Mouse (Mus musculus): Measurements from ENCODE around the gene Npas4. TPM values are rescaled to one million over a fixed set of nuclear protein-coding genes. Genes with fewer than 3 reads are reported as not detected.
A peak's percentile ranks its signal among the peaks of the same experiment; 100 is the strongest.

Gene Npas4
- polyA plus RNA-seq, 1 experiment from 2014 or later = not detected

- no peak for ATAC-seq (replicated peaks; ENCODE audit: low FRiP score, low read depth)
- Histone ChIP-seq H3K9ac (ENCODE audit: low read depth, low read length) (no peak overlapping the region), H3K27ac (no peak overlapping the region), H3K4me3 (replicated peaks; ENCODE audit: low read depth, low read length) (no peak overlapping the region), H3K9me3 (replicated peaks; ENCODE audit: low read length) (no peaks in the 10 kb centered on the region), H3K27me3 (ENCODE audit: insufficient read depth, low read length) (no peaks in the 10 kb centered on the region), H3K4me2 (ENCODE audit: low read length) (no peak overlapping the region), H3K4me1 (replicated peaks; ENCODE audit: insufficient read depth, low read length) (no peaks in the 10 kb centered on the region), H3K36me3 (ENCODE audit: insufficient read depth, low read length) (no peaks in the 10 kb centered on the region)
- 63% methylated on average over 6 of the region's 6 CpGs for WGBS
- DNase-seq (ENCODE audit: low spot score) = no peak
- no peak for TF ChIP-seq CTCF (IDR thresholded peaks at IDR 0.05; ENCODE audit: low read depth)
These were observed 9.5 kb upstream of the Npas4 start for GRCm38 (mm10) chr19:4999445-5000140.

- WGBS = 63% methylated on average over 5 of the region's 5 CpGs
These were observed 3.9 kb upstream of the Npas4 start for GRCm38 (mm10) chr19:4994043-4994442.

GRCm38 (mm10) chr19:4992904-4993303 is 2.8 kb upstream of the Npas4 start:
- 2% methylated on average over 9 of the region's 9 CpGs for WGBS
- no peak for TF ChIP-seq CTCF (IDR thresholded peaks at IDR 0.05; ENCODE audit: low read depth)
- Histone ChIP-seq H3K4me3 (replicated peaks; ENCODE audit: low read depth, low read length) (no peak overlapping the region), H3K4me1 (replicated peaks; ENCODE audit: insufficient read depth, low read length) (no peaks in the 10 kb centered on the region), H3K27me3 (ENCODE audit: insufficient read depth, low read length) (peaks cover 20% of the 10 kb centered on the region), H3K27ac (no peak overlapping the region), H3K9ac (ENCODE audit: low read depth, low read length) (no peak overlapping the region), H3K9me3 (replicated peaks; ENCODE audit: low read length) (no peaks in the 10 kb centered on the region), H3K4me2 (ENCODE audit: low read length) (no peak overlapping the region), H3K36me3 (ENCODE audit: insufficient read depth, low read length) (no peaks in the 10 kb centered on the region)
- ATAC-seq (replicated peaks; ENCODE audit: low FRiP score, low read depth) (no peak), DNase-seq (ENCODE audit: low spot score) (peak; percentile 31)

More at GRCm38 (mm10) chr19:4994043-4994442, 3.9 kb upstream of the Npas4 start:
- Histone ChIP-seq H3K4me2 (ENCODE audit: low read length) (no peak overlapping the region), H3K9ac (ENCODE audit: low read depth, low read length) (no peak overlapping the region), H3K4me1 (replicated peaks; ENCODE audit: insufficient read depth, low read length) (no peaks in the 10 kb centered on the region), H3K27ac (no peak overlapping the region), H3K36me3 (ENCODE audit: insufficient read depth, low read length) (no peaks in the 10 kb centered on the region), H3K9me3 (replicated peaks; ENCODE audit: low read length) (no peaks in the 10 kb centered on the region), H3K4me3 (replicated peaks; ENCODE audit: low read depth, low read length) (no peak overlapping the region), H3K27me3 (ENCODE audit: insufficient read depth, low read length) (peaks cover 20% of the 10 kb centered on the region)
- ATAC-seq (replicated peaks; ENCODE audit: low FRiP score, low read depth) (no peak), DNase-seq (ENCODE audit: low spot score) (no peak)
- TF ChIP-seq CTCF (IDR thresholded peaks at IDR 0.05; ENCODE audit: low read depth) = no peak

GRCm38 (mm10) chr19:4992371-4992770 is 2.3 kb upstream of the Npas4 start:
- Histone ChIP-seq H3K4me2 (ENCODE audit: low read length) (no peak overlapping the region), H3K27me3 (ENCODE audit: insufficient read depth, low read length) (peaks cover 20% of the 10 kb centered on the region), H3K9me3 (replicated peaks; ENCODE audit: low read length) (no peaks in the 10 kb centered on the region), H3K4me3 (replicated peaks; ENCODE audit: low read depth, low read length) (no peak overlapping the region), H3K27ac (no peak overlapping the region), H3K4me1 (replicated peaks; ENCODE audit: insufficient read depth, low read length) (no peaks in the 10 kb centered on the region), H3K9ac (ENCODE audit: low read depth, low read length) (no peak overlapping the region), H3K36me3 (ENCODE audit: insufficient read depth, low read length) (no peaks in the 10 kb centered on the region)
- DNase-seq (ENCODE audit: low spot score) (peak; percentile 12), ATAC-seq (replicated peaks; ENCODE audit: low FRiP score, low read depth) (no peak)
- TF ChIP-seq CTCF (IDR thresholded peaks at IDR 0.05; ENCODE audit: low read depth) = no peak
- 16% methylated on average over 8 of the region's 8 CpGs for WGBS

GRCm38 (mm10) chr19:4990716-4991115 is 600 bp upstream of the Npas4 start:
- Histone ChIP-seq H3K4me3 (replicated peaks; ENCODE audit: low read depth, low read length) (no peak overlapping the region), H3K9me3 (replicated peaks; ENCODE audit: low read length) (no peaks in the 10 kb centered on the region), H3K4me1 (replicated peaks; ENCODE audit: insufficient read depth, low read length) (no peaks in the 10 kb centered on the region), H3K27ac (no peak overlapping the region), H3K4me2 (ENCODE audit: low read length) (no peak overlapping the region), H3K27me3 (ENCODE audit: insufficient read depth, low read length) (peaks cover 20% of the 10 kb centered on the region), H3K36me3 (ENCODE audit: insufficient read depth, low read length) (no peaks in the 10 kb centered on the region), H3K9ac (ENCODE audit: low read depth, low read length) (no peak overlapping the region)
- DNase-seq (ENCODE audit: low spot score) (no peak), ATAC-seq (replicated peaks; ENCODE audit: low FRiP score, low read depth) (no peak)
- WGBS = 3% methylated on average over 16 of the region's 22 CpGs
- TF ChIP-seq CTCF (IDR thresholded peaks at IDR 0.05; ENCODE audit: low read depth) = no peak

GRCm38 (mm10) chr19:4989434-4990255 is 471 bp downstream of the Npas4 start:
- H3K4me3 ChIP-seq (replicated peaks; ENCODE audit: low read depth, low read length) = no peak overlapping the region
- no peak overlapping the region for H3K9ac ChIP-seq (ENCODE audit: low read depth, low read length)
- no peaks in the 10 kb centered on the region for H3K36me3 ChIP-seq (ENCODE audit: insufficient read depth, low read length)
- WGBS = 18% methylated on average over 46 of the region's 47 CpGs
- ATAC-seq (replicated peaks; ENCODE audit: low FRiP score, low read depth) (no peak), DNase-seq (ENCODE audit: low spot score) (no peak)
- H3K4me1 ChIP-seq (replicated peaks; ENCODE audit: insufficient read depth, low read length) = no peaks in the 10 kb centered on the region
- no peaks in the 10 kb centered on the region for H3K9me3 ChIP-seq (replicated peaks; ENCODE audit: low read length)
- no peak for TF ChIP-seq CTCF (IDR thresholded peaks at IDR 0.05; ENCODE audit: low read depth)
- H3K27ac ChIP-seq = no peak overlapping the region
- H3K27me3 ChIP-seq (ENCODE audit: insufficient read depth, low read length) = peaks cover 20% of the 10 kb centered on the region
- no peak overlapping the region for H3K4me2 ChIP-seq (ENCODE audit: low read length)
